Mouse (Mus musculus) sigmoid colon, adult 10 weeks (tissue): Measurements from ENCODE around the gene Tmsb10. TPM values are rescaled to one million over a fixed set of nuclear protein-coding genes. Genes with fewer than 3 reads are reported as not detected.

Experiments used
- polyA plus RNA-seq: library from polyadenylated mRNA; stranded (reverse); fragments of 350-450 nt; fragmentation: Illumina TruSeq; extraction: RNeasy Lipid Tissue Mini Kit (QIAGEN cat#74804); gene quantifications from one replicate; pipeline ENCODE4 v1.2.3, GENCODE M21; 2014; ENCODE audit warnings: low read depth, low replicate concordance

Gene Tmsb10
- 45.2 TPM for polyA plus RNA-seq

DNA sequence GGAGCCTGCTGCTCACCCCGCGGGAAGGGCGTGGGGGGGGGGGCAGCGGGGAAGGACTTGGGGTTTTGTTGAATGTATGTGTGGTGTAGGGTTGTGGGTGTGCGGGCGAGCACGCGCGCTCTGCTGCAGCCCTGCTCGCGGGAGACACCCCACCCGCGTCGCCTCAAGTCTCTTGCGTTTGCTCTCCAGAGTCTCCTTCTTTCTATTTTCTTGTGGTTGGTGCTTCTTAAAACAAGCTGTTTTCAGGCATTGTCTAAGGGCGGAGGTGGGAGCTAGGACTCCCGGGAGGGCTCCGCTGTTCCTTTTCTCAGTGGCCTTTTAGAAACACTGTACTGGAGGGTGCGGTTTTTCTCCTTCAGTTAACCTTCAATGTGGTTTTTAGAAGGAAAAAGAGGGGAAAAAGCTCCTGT lies at the start of gene Tmsb10:
Tmsb10 (minus strand) TSS at position 87 of the 410 bp plus-strand sequence.

Other genes with a start within 250 kb of the Tmsb10 start
- gene Tcf7l1, start 169.5 kb downstream of the Tmsb10 start, polyA plus RNA-seq, result 13.7 TPM
- 99.0 TPM for gene Kcmf1, start 58.8 kb downstream of the Tmsb10 start, polyA plus RNA-seq